Mouse (Mus musculus) neural tube, embryonic 15.5 days (tissue): ENCODE data around the gene 9830107B12Rik. TPM values are rescaled to one million over a fixed set of nuclear protein-coding genes. Genes with fewer than 3 reads are reported as not detected.

Source experiments
- ATAC-seq: fragments of 200-750 bp; cut with Nextera tagmentation; 2 replicates; pipeline ENCODE4 v1.8.0; 2017; ENCODE audit warnings: mild to moderate bottlenecking, moderate TSS enrichment, moderate library complexity; ENCODE audit not compliant: low FRiP score
- H3K27ac ChIP-seq: fragments of 300-500 bp; sonication (generic); replicated peaks from 2 replicates; pipeline ENCODE4 v1.5.1; 2015; ENCODE audit warnings: mild to moderate bottlenecking, inconsistent platforms
- H3K27me3 ChIP-seq: fragments of 300-500 bp; sonication (generic); replicated peaks from 2 replicates; pipeline ENCODE4 v1.6.1; 2015; ENCODE audit warnings: inconsistent platforms
- H3K36me3 ChIP-seq: fragments of 300-500 bp; sonication (generic); 2 replicates; pipeline ENCODE4 v1.6.1; 2015; ENCODE audit warnings: inconsistent platforms
- H3K4me1 ChIP-seq: fragments of 300-500 bp; sonication (generic); 2 replicates; pipeline ENCODE4 v1.6.1; 2015; ENCODE audit warnings: inconsistent platforms
- H3K4me2 ChIP-seq: fragments of 300-500 bp; sonication (generic); 2 replicates; pipeline ENCODE4 v1.6.1; 2015; ENCODE audit warnings: inconsistent platforms, mild to moderate bottlenecking, moderate library complexity
- H3K4me3 ChIP-seq: fragments of 300-500 bp; sonication (generic); replicated peaks from 2 replicates; pipeline ENCODE4 v1.5.1; 2015; ENCODE audit warnings: mild to moderate bottlenecking, inconsistent platforms
- H3K9ac ChIP-seq: fragments of 300-500 bp; sonication (generic); replicated peaks from 2 replicates; pipeline ENCODE4 v1.6.1; 2015; ENCODE audit warnings: mild to moderate bottlenecking, inconsistent platforms
- H3K9me3 ChIP-seq: fragments of 300-500 bp; sonication (generic); replicated peaks from 2 replicates; pipeline ENCODE4 v1.6.1; 2016; ENCODE audit warnings: inconsistent platforms
- WGBS: fragments of 180-500 bp; shearing (Covaris S2); methylation state at CpG from one replicate; pipeline ENCODE4 v1.1.7; 2015; ENCODE audit warnings: mixed read lengths; 5-methylcytosine and 5-hydroxymethylcytosine counted together
- polyA plus RNA-seq: library from polyadenylated mRNA; unstranded; fragments of >200 nt; fragmentation: Nextera tagmentation; extraction: Ambion mirVana; gene quantifications from 2 replicates; pipeline ENCODE4 v1.2.1, GENCODE M21; 2015

Gene 9830107B12Rik
- polyA plus RNA-seq, 1 experiment from 2014 or later, result 0.04 TPM

DNA sequence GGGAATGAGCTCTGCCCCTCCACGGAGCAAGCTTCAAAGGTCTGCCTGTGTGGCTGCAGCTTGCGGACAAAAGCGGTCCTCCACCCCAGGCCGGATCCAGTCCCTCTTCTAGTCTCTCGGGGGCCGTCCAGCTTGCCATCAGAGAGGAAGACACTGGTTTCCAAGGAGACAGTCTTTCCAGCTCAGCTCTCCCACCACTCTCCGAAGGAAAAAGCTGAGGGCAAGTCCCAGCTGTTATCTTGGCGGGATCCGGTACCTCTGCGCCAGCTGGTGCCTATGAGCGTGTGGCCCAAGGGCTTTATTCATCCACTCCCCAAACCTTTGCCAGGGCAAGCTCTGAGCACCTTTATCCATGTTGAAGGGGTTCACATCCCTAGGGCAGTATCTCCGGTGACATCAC is 55.8 kb downstream of the 9830107B12Rik start:
- H3K4me3 ChIP-seq, result no peak overlapping the region
- H3K36me3 ChIP-seq, result no peaks in the 10 kb centered on the region
- no peak overlapping the region for H3K4me2 ChIP-seq
- H3K9ac ChIP-seq, result no peak overlapping the region
- no peaks in the 10 kb centered on the region for H3K9me3 ChIP-seq
- H3K27ac ChIP-seq, result no peak overlapping the region
- peaks cover 8% of the 10 kb centered on the region for H3K4me1 ChIP-seq
- ATAC-seq, result no peak
- peaks cover 17% of the 10 kb centered on the region for H3K27me3 ChIP-seq
- 44% methylated on average over 12 of the region's 12 CpGs for WGBS

GRCm38 (mm10) chr17:48089446-48089845 is 56.6 kb downstream of the 9830107B12Rik start:
- no peak for ATAC-seq
- 72% methylated on average over 2 of the region's 2 CpGs for WGBS
- Histone ChIP-seq H3K4me2 (no peak overlapping the region), H3K36me3 (no peaks in the 10 kb centered on the region), H3K9me3 (no peaks in the 10 kb centered on the region), H3K4me1 (peaks cover 4% of the 10 kb centered on the region; the same call in 1 of the 2 replicates), H3K27me3 (peaks cover 8% of the 10 kb centered on the region), H3K9ac (no peak overlapping the region), H3K27ac (no peak overlapping the region), H3K4me3 (no peak overlapping the region)

GRCm38 (mm10) chr17:48089019-48089418 is 57.0 kb downstream of the 9830107B12Rik start, which contains the start of gene 1700067P10Rik:
TSS of gene 1700067P10Rik (plus strand) at chr17:48089319.
- H3K4me1 ChIP-seq, result peaks cover 4% of the 10 kb centered on the region; the same call in 1 of the 2 replicates
- no peak within 1 kb of the TSS for H3K4me2 ChIP-seq
- no peak for ATAC-seq
- H3K9ac ChIP-seq, result no peak within 1 kb of the TSS
- H3K4me3 ChIP-seq, result no peak within 1 kb of the TSS
- H3K36me3 ChIP-seq, result no peaks in the 10 kb centered on the region
- no peak within 1 kb of the TSS for H3K27ac ChIP-seq
- H3K27me3 ChIP-seq, result peaks cover 4% of the 10 kb centered on the region
- H3K9me3 ChIP-seq, result no peaks in the 10 kb centered on the region

GRCm38 (mm10) chr17:48080626-48081025 is 65.4 kb downstream of the 9830107B12Rik start:
- WGBS, result 61% methylated on average over 3 of the region's 3 CpGs
- no peaks in the 10 kb centered on the region for H3K36me3 ChIP-seq
- H3K27ac ChIP-seq, result no peak overlapping the region
- no peaks in the 10 kb centered on the region for H3K4me1 ChIP-seq
- no peaks in the 10 kb centered on the region for H3K9me3 ChIP-seq
- no peak overlapping the region for H3K4me3 ChIP-seq
- ATAC-seq, result no peak
- no peaks in the 10 kb centered on the region for H3K27me3 ChIP-seq
- no peak overlapping the region for H3K4me2 ChIP-seq
- H3K9ac ChIP-seq, result no peak overlapping the region

Other genes with a start within 250 kb of the 9830107B12Rik start
- gene Foxp4, start 221.6 kb downstream of the 9830107B12Rik start, polyA plus RNA-seq, result 30.3 and 31.9 TPM in 2 replicates
- not detected in 2 replicates for gene 1700122O11Rik, start 108.0 kb downstream of the 9830107B12Rik start, polyA plus RNA-seq
- not detected in 2 replicates for gene 1700067P10Rik, start 56.9 kb downstream of the 9830107B12Rik start, polyA plus RNA-seq
- 0.18 and 0.19 TPM in 2 replicates for gene A530064D06Rik, start 21.0 kb upstream of the 9830107B12Rik start, polyA plus RNA-seq
- gene Trem1, start 86.5 kb upstream of the 9830107B12Rik start, polyA plus RNA-seq, result not detected in 2 replicates
- 0.18 TPM in 1 of 2 replicates, not detected in the other for gene Trem3, start 101.5 kb upstream of the 9830107B12Rik start, polyA plus RNA-seq
- 0.37 TPM in 1 of 2 replicates, not detected in the other for gene Treml4, start 118.0 kb upstream of the 9830107B12Rik start, polyA plus RNA-seq
- 0.14 and 1.4 TPM in 2 replicates for gene Treml2, start 153.2 kb upstream of the 9830107B12Rik start, polyA plus RNA-seq
- 0.09 and 0.19 TPM in 2 replicates for gene B430306N03Rik, start 169.9 kb upstream of the 9830107B12Rik start, polyA plus RNA-seq
- gene Trem2, start 200.1 kb upstream of the 9830107B12Rik start, polyA plus RNA-seq, result 5.0 and 6.1 TPM in 2 replicates
- 0.43 and 0.49 TPM in 2 replicates for gene Treml1, start 213.6 kb upstream of the 9830107B12Rik start, polyA plus RNA-seq